Mouse (Mus musculus) G1E (cell line): Measurements from ENCODE around the gene Camk2g. TPM values are rescaled to one million over a fixed set of nuclear protein-coding genes. Genes with fewer than 3 reads are reported as not detected.

Experiments used
- ATAC-seq: 2 replicates; pipeline ENCODE4 v1.8.0; 2016; ENCODE audit warnings: mild to moderate bottlenecking; ENCODE audit not compliant: insufficient number of reproducible peaks, poor library complexity, low FRiP score, severe bottlenecking; ENCODE audit errors: extremely low read depth
- DNase-seq: peaks from one replicate; pipeline ENCODE4 v3.0.0; 2012; ENCODE audit warnings: low spot score
- H3K27me3 ChIP-seq: 2 replicates; pipeline ENCODE4 v1.6.1; 2012; ENCODE audit warnings: mild to moderate bottlenecking, low read length, inconsistent platforms; ENCODE audit not compliant: insufficient read depth
- H3K36me3 ChIP-seq: replicated peaks from 2 replicates; pipeline ENCODE3; 2012; ENCODE audit warnings: mild to moderate bottlenecking, inconsistent platforms
- H3K4me1 ChIP-seq: 2 replicates; pipeline ENCODE4 v1.6.1; 2012; ENCODE audit warnings: low read depth, low read length, inconsistent platforms, mixed read lengths; ENCODE audit not compliant: insufficient read depth
- H3K4me3 ChIP-seq: 2 replicates; pipeline ENCODE4 v1.5.1; 2012; ENCODE audit warnings: low read depth, mild to moderate bottlenecking, inconsistent platforms, low read length, moderate library complexity, mixed read lengths
- H3K9me3 ChIP-seq: replicated peaks from 2 replicates; pipeline ENCODE4 v1.6.1; 2012; ENCODE audit warnings: inconsistent platforms
- CTCF ChIP-seq: IDR thresholded peaks from 2 replicates; pipeline ENCODE4 v1.5.1; 2012; ENCODE audit warnings: low read depth, low read length, inconsistent platforms, mixed read lengths
- GATA1 ChIP-seq: IDR thresholded peaks from 2 replicates; pipeline ENCODE4 v1.6.1; 2012; ENCODE audit warnings: borderline replicate concordance, low read length, inconsistent platforms, mixed read lengths
- GATA2 ChIP-seq: IDR thresholded peaks from 2 replicates; pipeline ENCODE4 v1.6.1; 2012; ENCODE audit warnings: low read depth, low read length, inconsistent platforms, borderline replicate concordance
- POLR2AphosphoS5 ChIP-seq: IDR thresholded peaks from 2 replicates; pipeline ENCODE4 v1.6.1; 2012; ENCODE audit warnings: low read depth, low read length, inconsistent platforms; ENCODE audit not compliant: insufficient replicate concordance
- TAL1 ChIP-seq: conservative IDR thresholded peaks from 2 replicates; pipeline ENCODE4 v1.6.1; 2012; ENCODE audit warnings: low read depth, low read length, inconsistent platforms, mixed read lengths
- polyA plus RNA-seq: library from polyadenylated mRNA; stranded (reverse); fragments of >175 nt; gene quantifications from 2 replicates; pipeline ENCODE4 v1.2.3, GENCODE M21; 2012
- total RNA-seq, 2 experiments: library from RNA; stranded (forward) in 1 of 2; stranded (reverse) in 1 of 2; fragments of 200-1000 nt in 1 of 2; fragments of >200 nt in 1 of 2; fragmentation: Nextera tagmentation in 1 of 2; gene quantifications; 2 replicates each; pipeline ENCODE4 v1.2.3; 2014 to 2017

The Camk2g gene
- total and polyA plus RNA-seq, 3 experiments, result 30.3 to 37.4 (median 35.9) TPM

DNA sequence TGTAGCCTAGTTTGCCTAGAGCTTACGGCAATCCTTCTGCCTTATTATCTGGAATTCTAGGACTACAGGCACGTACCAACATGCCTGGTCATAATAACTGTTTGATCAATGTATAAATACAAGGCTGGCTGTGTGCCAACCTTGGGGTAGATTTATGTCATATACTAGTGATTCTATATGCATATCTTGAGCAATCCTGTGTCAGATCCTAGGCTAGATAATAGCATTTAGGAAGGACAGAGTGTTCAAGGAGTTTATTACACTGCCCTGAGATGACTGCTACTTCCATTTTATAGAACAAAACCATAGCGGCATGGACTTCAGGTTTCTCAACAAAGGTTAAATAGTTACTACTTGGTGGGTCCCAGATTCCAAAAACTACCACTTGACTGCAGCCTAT is 21.9 kb downstream of the Camk2g start:
- peaks cover 13% of the 10 kb centered on the region for H3K4me1 ChIP-seq
- H3K9me3 ChIP-seq, result no peaks in the 10 kb centered on the region
- DNase-seq, result no peak
- H3K4me3 ChIP-seq, result no peak overlapping the region
- peaks cover 89% of the 10 kb centered on the region for H3K36me3 ChIP-seq
- TF ChIP-seq GATA1 (no peak), TAL1 (no peak), POLR2AphosphoS5 (no peak), GATA2 (no peak), CTCF (no peak)
- no peaks in the 10 kb centered on the region for H3K27me3 ChIP-seq
- ATAC-seq, result no peak

- no peak for DNase-seq
- H3K27me3 ChIP-seq, result no peaks in the 10 kb centered on the region
- peaks cover 86% of the 10 kb centered on the region for H3K36me3 ChIP-seq
- no peak for ATAC-seq
- no peak overlapping the region for H3K4me3 ChIP-seq
- H3K4me1 ChIP-seq, result peaks cover 11% of the 10 kb centered on the region
- no peak for TF ChIP-seq GATA2
- no peak for TF ChIP-seq POLR2AphosphoS5
- TF ChIP-seq CTCF, result no peak
- TF ChIP-seq TAL1, result no peak
- TF ChIP-seq GATA1, result no peak
- no peaks in the 10 kb centered on the region for H3K9me3 ChIP-seq
Measured at GRCm38 (mm10) chr14:20768581-20768980, 25.3 kb downstream of the Camk2g start.

DNA sequence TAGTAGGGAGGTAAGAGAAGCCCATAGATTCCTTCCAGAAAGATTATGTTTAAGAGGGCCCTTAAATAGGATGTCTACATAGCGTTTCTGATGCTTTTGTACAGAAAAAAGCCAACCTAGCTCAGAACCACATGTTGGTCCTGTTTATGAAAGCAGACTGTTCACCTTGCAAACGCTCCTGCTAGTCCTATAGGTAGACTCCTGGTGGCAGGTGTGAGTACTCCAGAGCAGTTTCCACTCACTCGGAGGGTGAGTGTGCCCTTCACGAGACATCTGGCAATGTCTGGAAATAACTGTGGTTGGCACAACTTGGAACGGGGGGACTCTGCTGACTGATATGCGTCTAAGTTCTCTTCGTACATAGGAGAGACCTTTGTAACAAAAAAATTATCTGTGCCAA is 26.0 kb downstream of the Camk2g start:
- no peak for ATAC-seq
- H3K36me3 ChIP-seq, result peaks cover 86% of the 10 kb centered on the region
- no peaks in the 10 kb centered on the region for H3K9me3 ChIP-seq
- no peak overlapping the region for H3K4me3 ChIP-seq
- no peaks in the 10 kb centered on the region for H3K27me3 ChIP-seq
- H3K4me1 ChIP-seq, result peaks cover 6% of the 10 kb centered on the region
- no peak for DNase-seq
- no peak for TF ChIP-seq POLR2AphosphoS5
- no peak for TF ChIP-seq CTCF
- no peak for TF ChIP-seq GATA2
- no peak for TF ChIP-seq GATA1
- no peak for TF ChIP-seq TAL1

- peak; percentile 45; the same call in 1 of the 2 replicates for ATAC-seq
- TF ChIP-seq CTCF, result peak; percentile 76
- no peak for TF ChIP-seq GATA1
- H3K36me3 ChIP-seq, result peaks cover 87% of the 10 kb centered on the region
- no peaks in the 10 kb centered on the region for H3K9me3 ChIP-seq
- peak; percentile 41 for DNase-seq
- no peak overlapping the region for H3K4me3 ChIP-seq
- no peaks in the 10 kb centered on the region for H3K27me3 ChIP-seq
- peaks cover 2% of the 10 kb centered on the region; the same call in 1 of the 2 replicates for H3K4me1 ChIP-seq
Measured at GRCm38 (mm10) chr14:20765642-20766258, 28.1 kb downstream of the Camk2g start.

- no peak overlapping the region for H3K4me3 ChIP-seq
- H3K27me3 ChIP-seq, result no peaks in the 10 kb centered on the region
- DNase-seq (no peak), ATAC-seq (no peak)
- H3K4me1 ChIP-seq, result peaks cover 2% of the 10 kb centered on the region; the same call in 1 of the 2 replicates
- peaks cover 87% of the 10 kb centered on the region for H3K36me3 ChIP-seq
- TF ChIP-seq TAL1 (no peak), POLR2AphosphoS5 (no peak), GATA1 (no peak), GATA2 (no peak), CTCF (no peak)
- no peaks in the 10 kb centered on the region for H3K9me3 ChIP-seq
Measured at GRCm38 (mm10) chr14:20764942-20765341, 28.9 kb downstream of the Camk2g start.

DNA sequence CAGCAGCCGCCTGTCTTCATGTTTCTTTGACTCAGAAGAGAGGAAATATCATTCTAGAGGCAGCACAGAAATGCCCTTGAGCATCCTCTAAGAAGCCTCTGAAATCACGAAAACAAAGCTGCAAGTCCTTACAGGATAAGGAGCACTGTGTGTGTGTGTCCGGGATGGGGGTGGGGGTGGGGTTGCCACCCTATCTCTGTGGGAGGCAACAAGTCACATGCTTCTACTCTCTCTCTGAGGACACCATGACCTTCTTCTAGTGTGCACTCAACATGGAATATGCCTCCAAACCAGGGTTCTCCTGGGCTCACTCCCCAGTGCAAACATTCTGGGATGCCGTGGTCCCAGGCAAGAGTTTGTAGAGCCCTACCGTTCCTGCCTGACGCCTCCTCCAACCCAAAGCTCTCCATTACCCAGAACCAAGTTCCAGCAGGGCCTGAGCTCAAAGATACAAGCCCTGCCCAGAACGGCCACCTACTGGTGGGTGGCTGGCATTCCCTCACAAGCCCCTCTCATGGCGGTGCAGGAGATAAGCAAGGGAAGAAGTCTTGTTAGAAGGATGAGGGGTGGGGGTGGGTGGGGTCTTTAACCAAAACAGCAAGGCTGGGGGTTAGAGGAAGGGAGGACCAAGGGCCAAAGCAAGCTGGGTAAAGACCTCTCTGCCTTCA is 35.0 kb downstream of the Camk2g start:
- TF ChIP-seq CTCF, result no peak
- TF ChIP-seq GATA2, result no peak
- TF ChIP-seq GATA1, result no peak
- TF ChIP-seq TAL1, result no peak
- TF ChIP-seq POLR2AphosphoS5, result no peak
- no peak for DNase-seq
- Histone ChIP-seq H3K36me3 (peaks cover 94% of the 10 kb centered on the region), H3K27me3 (no peaks in the 10 kb centered on the region), H3K9me3 (no peaks in the 10 kb centered on the region), H3K4me1 (peaks cover 3% of the 10 kb centered on the region; the same call in 1 of the 2 replicates), H3K4me3 (no peak overlapping the region)
- no peak for ATAC-seq
